Mouse (Mus musculus) lung, postnatal 0 days (tissue): ENCODE results near the gene Egflam.

Experiments
- CTCF ChIP-seq: IDR thresholded peaks from 2 replicates; pipeline ENCODE4 v1.5.1; 2016; ENCODE audit warnings: antibody characterized with exemption, mild to moderate bottlenecking
- EP300 ChIP-seq: IDR thresholded peaks from 2 replicates; pipeline ENCODE4 v1.6.1; 2016; ENCODE audit warnings: antibody characterized with exemption, mild to moderate bottlenecking, control low read depth

- TF ChIP-seq CTCF: peak; percentile 1; the same call in 1 of the 2 replicates
- peak; percentile 94 for TF ChIP-seq EP300
Observed at GRCm38 (mm10) chr15:7201421-7202380, 196.5 kb downstream of the Egflam start.
